Mouse (Mus musculus) bone marrow macrophage, adult 2 months (primary cell): Measurements from ENCODE around the gene Matn3.

Experiments
- CTCF ChIP-seq: IDR thresholded peaks from 2 replicates; pipeline ENCODE4 v1.5.1; 2012; ENCODE audit warnings: low read depth, mild to moderate bottlenecking, low read length, moderate library complexity
- POLR2A ChIP-seq: IDR thresholded peaks from 2 replicates; pipeline ENCODE4 v1.6.1; 2012; ENCODE audit warnings: mild to moderate bottlenecking, low read depth, low read length, borderline replicate concordance

- no peak for TF ChIP-seq CTCF
- no peak for TF ChIP-seq POLR2A
Observed at GRCm38 (mm10) chr12:9007811-9008210, 60.1 kb downstream of the Matn3 start.
